Comparison of ENCODE assay signal across 11 mouse cellular contexts in the genomic region with DNA sequence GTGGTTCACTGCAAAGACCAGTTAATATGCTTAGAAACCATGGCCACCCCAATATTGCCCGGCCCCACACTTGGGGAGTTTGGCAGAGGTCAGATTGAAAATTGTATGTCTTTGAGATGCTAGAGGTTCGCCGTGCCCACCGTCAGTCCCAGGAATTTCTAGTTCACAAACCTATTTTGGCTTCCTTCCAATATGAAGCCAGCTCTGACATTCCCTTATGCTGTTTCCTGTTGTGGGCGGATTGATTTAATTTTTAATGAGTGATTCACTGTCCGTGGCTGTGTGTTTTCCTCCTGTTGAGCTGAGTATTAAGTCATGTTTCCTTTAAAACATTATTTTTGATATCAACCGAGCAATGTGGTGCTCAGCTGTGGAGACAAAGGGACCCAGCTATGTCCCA.
A peak's percentile ranks its signal among the peaks of the same experiment; 100 is the strongest.
DNase-seq lines count a peak whose midpoint lies in the region; ATAC-seq and TF ChIP-seq lines count a peak whose summit lies in the region.
"Had no signal": no experiment of that assay in that cellular context is flagged by ENCODE, and none has a peak within 500 bp of the region (broad histone marks: within the 10 kb centered on the region; RNA-seq: fewer than 3 reads in every experiment).

No protein-coding gene starts in this region.

- H3K4me3 ChIP-seq in hindbrain, postnatal 0 days (ENCODE audit: low read length): no peak overlapping the region
- H3K4me3 ChIP-seq in hindbrain, embryonic 13.5 days: no peak overlapping the region
- H3K4me3 ChIP-seq in brown adipose tissue, adult 24 weeks (ENCODE audit: insufficient read depth, low read depth, low read length): no peak overlapping the region
- H3K4me3 ChIP-seq: liver, embryonic 13.5 days had no signal

- H3K9me3 ChIP-seq in hindbrain, postnatal 0 days (ENCODE audit: low read length): no peaks in the 10 kb centered on the region
- no peaks in the 10 kb centered on the region for H3K9me3 ChIP-seq in hindbrain, embryonic 13.5 days
- H3K9me3 ChIP-seq: liver, embryonic 13.5 days had no signal

- no peaks in the 10 kb centered on the region for H3K27me3 ChIP-seq in hindbrain, postnatal 0 days (ENCODE audit: insufficient read depth, low read length)
- H3K27me3 ChIP-seq in hindbrain, embryonic 13.5 days: no peaks in the 10 kb centered on the region
- H3K27me3 ChIP-seq: liver, embryonic 13.5 days had no signal

- no peak for ATAC-seq in hindbrain, postnatal 0 days
- ATAC-seq in hindbrain, embryonic 13.5 days (ENCODE audit: low FRiP score): no peak
- ATAC-seq in granulocyte monocyte progenitor cell, adult 5-6 weeks (replicated peaks; ENCODE audit: poor library complexity, severe bottlenecking): no peak

- DNase-seq in hindbrain, postnatal 0 days (ENCODE audit: low spot score): peak; percentile 51
- DNase-seq in 416B (ENCODE audit: low read depth): peak; percentile 73
- DNase-seq in kidney, postnatal 14 days: peak; percentile 36
- DNase-seq in thymus, postnatal 25 days: no peak
- no peak for DNase-seq in cerebellum, adult 9-11 months
- DNase-seq: adrenal gland, postnatal 36 days; liver, embryonic 13.5 days; thymus, postnatal 14 days had no signal

- TF ChIP-seq CTCF in hindbrain, postnatal 0 days (IDR thresholded peaks at IDR 0.05; ENCODE audit: low read depth): no peak

- no peaks in the 10 kb centered on the region for H3K36me3 ChIP-seq in hindbrain, postnatal 0 days (ENCODE audit: insufficient read depth, low read length)
- no peaks in the 10 kb centered on the region for H3K36me3 ChIP-seq in hindbrain, embryonic 13.5 days
- H3K36me3 ChIP-seq: liver, embryonic 13.5 days had no signal

- WGBS in hindbrain, postnatal 0 days: 25% methylated on average over 7 of the region's 7 CpGs
- WGBS in hindbrain, embryonic 13.5 days: 46% methylated on average over 7 of the region's 7 CpGs

- no peak overlapping the region for H3K27ac ChIP-seq in hindbrain, postnatal 0 days
- no peak overlapping the region; the same call in 1 of the 2 replicates for H3K27ac ChIP-seq in hindbrain, embryonic 13.5 days
- peak overlapping the region; percentile 69 for H3K27ac ChIP-seq in brown adipose tissue, adult 24 weeks (replicated peaks; ENCODE audit: low read depth, low read length)
- H3K27ac ChIP-seq: liver, embryonic 13.5 days had no signal

- H3K4me1 ChIP-seq in hindbrain, postnatal 0 days (ENCODE audit: insufficient read depth, low read length): peaks cover 4% of the 10 kb centered on the region; the same call in 1 of the 2 replicates
- peaks cover 26% of the 10 kb centered on the region for H3K4me1 ChIP-seq in hindbrain, embryonic 13.5 days (replicated peaks)
- H3K4me1 ChIP-seq in brown adipose tissue, adult 24 weeks (ENCODE audit: control insufficient read depth, insufficient read depth, insufficient read length, low read length): peaks cover 35% of the 10 kb centered on the region

- no peak overlapping the region for H3K4me2 ChIP-seq in hindbrain, postnatal 0 days (ENCODE audit: low read depth, low read length)
- H3K4me2 ChIP-seq in hindbrain, embryonic 13.5 days: no peak overlapping the region
- H3K4me2 ChIP-seq: liver, embryonic 13.5 days had no signal

- 0 out of 2 replicates have a peak overlapping the region, but pooled peaks have one; percentile 3 for H3K9ac ChIP-seq in hindbrain, postnatal 0 days (replicated peaks; ENCODE audit: low read length)
- no peak overlapping the region for H3K9ac ChIP-seq in hindbrain, embryonic 13.5 days
- H3K9ac ChIP-seq: liver, embryonic 13.5 days had no signal

Comparison
In these comparisons a context has a peak if more than half of its experiments do, and no peak if none do; other contexts are left out.
1. DNase-seq: peak in hindbrain, postnatal 0 days (single experiment), 416B (single experiment) and kidney, postnatal 14 days (single experiment); none in thymus, postnatal 25 days (single experiment) and cerebellum, adult 9-11 months (single experiment).